Mouse (Mus musculus) layer of hippocampus, postnatal 10 days (tissue): ENCODE results near the gene BC055324. TPM values are rescaled to one million over a fixed set of nuclear protein-coding genes. Genes with fewer than 3 reads are reported as not detected.
"Not testable (repeated sequence)": the region's sequence is repeated elsewhere in the genome, so short reads cannot be mapped to it uniquely, and the experiment has no call there.

Source experiments
- DNase-seq, 2 experiments: peaks; one replicate each; pipeline ENCODE4 v3.0.0; 2021; ENCODE audit warnings: low spot score in 2 of 2
- long read RNA-seq: library from polyadenylated mRNA; stranded (forward); transcript quantifications from one replicate; pipeline ENCODE4 v2.0.0, GENCODE M21; 2023
- total RNA-seq, 2 experiments: library from RNA; stranded (reverse); gene quantifications; 2 replicates each; pipeline ENCODE4 v1.2.3; 2021

Gene BC055324
- 1 to 10 TPM; 2.0 to 2.3 TPM for total RNA-seq
- long read RNA-seq, partial matches to known transcripts: 0 of 1 reads
- long read RNA-seq, other reads (novel, unspliced or antisense): 0 of 1 reads

GRCm38 (mm10) chr1:163994721-163995608 lies at the start of gene BC055324, which contains the start of gene Mettl18:
BC055324 (minus strand) TSS chr1:163994796.
Mettl18 (plus strand) TSS chr1:163994889.
- peak; percentile 89 to 92 for DNase-seq

GRCm38 (mm10) chr1:164043549-164043948 lies 49.0 kb upstream of the BC055324 start:
- no peak for DNase-seq

DNA sequence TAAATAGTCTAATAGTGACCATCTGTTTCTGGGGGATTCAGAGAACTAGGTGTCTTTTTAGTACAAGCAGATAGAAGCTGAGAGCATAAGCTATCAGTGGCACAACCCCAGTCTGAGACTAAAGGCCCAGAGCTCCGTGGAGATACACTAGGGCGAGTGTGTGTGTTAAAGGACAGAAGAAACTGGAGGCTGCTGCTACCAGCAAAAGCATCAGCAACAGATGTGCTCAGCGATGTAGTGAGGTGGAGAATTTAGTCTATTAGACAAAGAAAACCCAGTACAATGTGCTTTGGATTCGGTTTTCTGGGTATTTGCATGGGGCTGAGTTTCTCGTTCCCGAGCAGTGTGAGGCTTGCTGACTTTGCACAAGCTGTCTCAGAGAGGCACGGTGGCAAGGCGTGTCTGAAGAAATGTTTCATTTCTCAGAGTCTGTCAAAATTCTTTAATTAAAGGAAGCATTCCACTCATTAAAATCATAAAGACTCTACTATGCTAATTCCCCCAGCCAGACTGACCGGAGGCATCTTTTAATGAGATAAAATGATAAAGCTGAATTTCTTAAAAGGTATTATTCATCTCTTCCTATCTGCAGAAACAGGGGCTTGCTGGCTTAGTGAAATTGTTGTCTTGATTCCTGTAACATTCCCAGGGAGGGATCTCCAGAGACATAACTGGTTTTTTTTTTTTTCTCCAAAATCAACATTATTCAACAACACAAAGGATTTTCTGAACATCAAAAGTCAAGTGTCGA lies 46.0 kb upstream of the BC055324 start:
- DNase-seq: no peak

DNA sequence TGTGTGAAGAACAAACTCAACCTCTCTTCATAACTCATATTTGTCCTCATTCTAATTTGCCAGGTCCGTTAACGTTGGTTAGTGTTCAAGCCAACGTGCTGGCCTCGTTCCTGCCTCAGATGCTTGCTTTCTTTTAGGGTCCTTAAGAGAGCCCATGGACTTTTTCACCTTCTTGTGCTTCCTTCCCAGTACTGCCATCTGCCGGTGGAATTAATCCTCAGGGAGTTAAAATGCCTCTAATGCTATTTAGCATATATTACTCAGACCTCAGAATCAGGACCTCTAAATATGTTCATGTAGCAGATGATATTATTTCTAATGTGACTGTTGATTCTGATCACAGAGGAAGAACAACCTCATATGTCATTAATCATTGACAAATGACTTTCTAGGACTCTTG lies 32.8 kb upstream of the BC055324 start:
- DNase-seq: peak in 1 of 2 experiments; percentile 13

DNA sequence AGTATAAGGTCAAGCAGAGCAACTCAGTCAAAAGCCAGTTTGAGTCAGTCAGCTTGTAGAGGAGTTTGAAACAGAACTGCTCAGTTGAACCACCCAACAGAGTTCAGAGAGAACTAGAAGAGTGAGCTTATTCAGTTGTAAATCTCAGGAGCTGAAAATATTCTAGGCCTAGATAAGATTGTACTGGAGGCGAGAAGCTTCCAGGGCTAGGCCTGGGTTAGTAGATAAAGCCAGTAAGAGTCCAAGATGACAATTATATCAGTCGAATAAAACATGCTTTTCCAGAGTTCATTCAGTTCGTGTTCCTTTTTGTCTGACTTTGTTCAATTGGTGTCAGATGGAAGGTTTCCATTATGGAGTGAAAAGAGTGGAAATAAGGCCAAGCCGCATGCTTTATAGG lies 31.1 kb upstream of the BC055324 start:
- DNase-seq: no peak

- DNase-seq: not testable (repeated sequence)
These were observed 27.5 kb upstream of the BC055324 start for GRCm38 (mm10) chr1:164022106-164022505.

GRCm38 (mm10) chr1:164020746-164021145 lies 26.1 kb upstream of the BC055324 start:
- DNase-seq: not testable (repeated sequence)

DNA sequence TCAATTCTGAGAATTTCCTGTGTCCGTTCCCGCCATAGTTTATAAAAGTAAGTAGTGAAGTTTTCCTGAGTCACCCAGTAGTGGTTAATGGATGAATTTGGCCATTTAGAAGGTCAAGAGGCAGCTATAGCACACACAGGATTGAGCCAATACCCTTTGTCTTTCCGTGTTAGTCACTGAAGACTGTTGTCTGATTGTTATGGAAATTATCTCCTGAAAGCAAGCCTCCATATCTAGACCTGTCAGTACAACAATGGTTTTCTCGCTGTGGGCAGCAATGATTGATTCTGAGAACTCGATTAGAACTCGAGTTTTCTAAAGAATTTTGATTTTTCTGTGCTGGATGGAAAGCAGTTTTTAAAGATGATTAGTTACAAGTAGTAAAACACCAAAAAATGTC lies 25.2 kb upstream of the BC055324 start:
- no peak for DNase-seq

- DNase-seq: no peak
These were observed 23.8 kb upstream of the BC055324 start for GRCm38 (mm10) chr1:164018221-164018896.

DNA sequence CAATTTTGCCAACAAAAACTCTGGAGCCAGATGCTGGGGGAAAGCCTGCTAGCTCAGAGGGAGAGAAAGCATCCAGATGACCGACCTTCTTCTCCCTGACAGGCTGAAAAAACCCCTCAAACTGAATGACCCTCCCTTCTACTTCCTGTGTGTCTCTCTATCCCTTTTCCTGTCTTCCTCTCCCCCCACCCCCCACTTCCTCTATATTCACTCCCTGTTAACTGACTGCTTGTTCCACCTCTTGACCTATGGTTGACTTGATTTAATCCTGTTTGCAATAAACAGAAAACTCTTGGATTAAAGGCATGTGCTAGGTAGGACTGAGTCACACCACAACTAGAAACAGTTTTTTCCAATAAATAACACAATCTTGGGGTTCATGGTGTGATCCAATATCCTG lies 20.0 kb upstream of the BC055324 start:
- no peak for DNase-seq

- peak; percentile 12 to 26 for DNase-seq
These were observed 14.6 kb upstream of the BC055324 start for GRCm38 (mm10) chr1:164009235-164009634.

GRCm38 (mm10) chr1:164004311-164004710 lies 9.7 kb upstream of the BC055324 start:
- no peak for DNase-seq

DNA sequence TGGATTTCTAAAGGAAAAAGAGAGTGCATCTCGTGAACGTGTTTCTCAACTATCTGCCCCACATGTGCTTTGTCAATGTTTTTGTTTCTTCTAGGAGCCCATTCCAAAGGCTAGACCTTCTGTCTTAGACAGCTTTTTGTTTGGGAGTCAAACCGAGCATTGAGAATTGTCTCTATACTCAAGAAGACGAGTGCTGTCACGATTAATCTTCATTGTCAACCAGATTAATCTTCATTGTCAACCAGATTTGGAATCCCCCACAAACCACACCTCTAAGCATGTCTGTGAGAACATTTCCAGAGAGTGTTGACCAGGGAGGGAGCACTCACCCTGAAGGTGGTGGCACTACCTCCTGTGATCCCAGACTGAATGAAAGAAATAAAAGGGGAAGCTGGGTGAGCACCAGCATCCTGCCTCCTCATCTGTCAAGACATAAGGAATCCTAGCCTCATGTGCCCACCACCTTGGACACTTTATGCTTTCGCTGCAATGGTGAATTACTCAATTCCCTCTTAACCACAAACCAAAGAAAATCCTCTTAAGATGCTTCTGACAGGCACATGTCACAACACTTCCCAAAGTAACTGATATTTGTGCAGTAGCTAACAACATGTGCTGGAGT lies 7.3 kb upstream of the BC055324 start:
- no peak for DNase-seq

GRCm38 (mm10) chr1:163995609-163995913 lies 965 bp upstream of the BC055324 start:
- no peak for DNase-seq

GRCm38 (mm10) chr1:163994173-163994720 lies 349 bp downstream of the BC055324 start:
- no peak for DNase-seq

GRCm38 (mm10) chr1:163992371-163992770 lies 2.2 kb downstream of the BC055324 start:
- no peak for DNase-seq

DNA sequence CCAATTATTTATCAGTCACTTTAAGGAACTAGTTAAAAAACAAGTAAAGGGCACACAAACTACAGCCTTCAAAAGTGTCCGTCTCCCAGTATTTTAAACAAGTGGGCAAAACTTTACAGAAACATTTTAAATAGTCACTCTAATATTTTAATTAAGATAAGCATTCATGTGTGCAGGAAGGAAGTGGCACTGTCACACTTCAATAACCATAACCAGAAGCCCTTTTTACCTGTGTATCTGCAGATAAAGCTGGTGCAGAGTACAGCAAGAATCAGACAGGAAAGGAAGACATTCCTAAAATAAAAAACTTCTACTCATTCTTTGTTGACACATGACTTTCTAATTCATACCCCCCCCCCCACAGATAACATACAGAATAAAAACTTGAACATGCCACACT lies 18.1 kb downstream of the BC055324 start:
- DNase-seq: no peak

DNA sequence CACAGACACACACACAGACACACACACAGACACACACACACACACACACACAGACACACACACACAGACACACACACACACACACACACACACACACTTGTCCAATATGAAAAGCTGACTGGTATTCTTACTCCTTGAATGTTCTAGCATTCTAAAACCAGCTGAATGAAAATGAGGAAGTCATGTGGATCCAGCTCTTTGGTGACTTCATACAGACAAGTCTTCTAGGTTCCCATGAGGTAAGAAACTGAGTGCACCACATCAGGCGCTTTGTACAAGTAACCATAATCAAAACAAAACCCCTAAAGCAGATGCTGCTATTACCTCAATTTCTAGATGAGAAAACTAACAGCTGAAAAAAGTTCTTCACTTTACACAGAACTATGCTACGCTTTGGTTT lies 19.5 kb downstream of the BC055324 start:
- no peak for DNase-seq

GRCm38 (mm10) chr1:163974471-163974870 lies 20.1 kb downstream of the BC055324 start:
- DNase-seq: no peak

DNA sequence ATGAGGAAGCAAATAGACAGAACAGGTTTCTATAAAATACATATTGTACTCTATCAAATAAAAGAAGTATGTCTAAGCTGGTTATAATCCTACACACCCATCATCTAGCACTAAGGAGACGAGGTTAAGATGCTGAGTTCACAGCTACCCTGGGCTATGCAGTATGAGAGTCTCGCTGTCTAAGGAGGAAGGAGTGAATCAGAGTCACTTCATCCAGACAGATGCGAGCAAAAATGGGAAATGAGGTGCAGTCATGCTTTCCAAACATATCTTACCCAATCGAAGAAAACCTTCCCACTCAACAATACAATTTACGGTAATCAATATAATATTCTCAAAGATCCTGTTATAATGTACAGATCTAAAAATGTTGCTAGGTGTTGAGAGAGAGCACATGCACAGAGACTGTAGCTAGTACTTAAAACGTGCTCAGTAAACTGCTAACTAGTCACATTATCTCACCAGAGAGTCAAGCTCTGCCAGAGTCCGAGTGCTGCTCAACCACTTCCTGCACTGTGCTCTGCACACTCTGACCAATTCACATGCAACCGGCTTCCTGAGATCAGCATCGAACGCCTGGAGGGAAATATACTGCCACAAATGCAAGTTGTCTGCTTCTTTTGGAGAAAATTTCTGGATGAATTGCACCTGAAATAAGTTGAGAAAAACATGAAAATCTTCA lies 30.4 kb downstream of the BC055324 start:
- DNase-seq: no peak
